Mouse (Mus musculus) monocyte, adult 5-6 weeks (primary cell): Measurements from ENCODE around the gene Slc6a9. TPM values are rescaled to one million over a fixed set of nuclear protein-coding genes. Genes with fewer than 3 reads are reported as not detected.

Experiments used
- ATAC-seq: fragments of 153-309, 156-312 bp; replicated peaks from 2 replicates; pipeline ENCODE4 v1.8.0; 2017; ENCODE audit warnings: mild to moderate bottlenecking; ENCODE audit not compliant: low TSS enrichment, insufficient number of reproducible peaks, severe bottlenecking, poor library complexity, low FRiP score
- total RNA-seq: library from RNA; stranded (forward); fragments of 200-1000, 200-491, 200-594 nt; gene quantifications from 3 replicates; pipeline ENCODE4 v1.2.3, GENCODE M21; 2017

Gene Slc6a9
- total RNA-seq, 1 experiment from 2014 or later: 2.8 TPM

GRCm38 (mm10) chr4:117836204-117836767 lies 2.0 kb downstream of the Slc6a9 start:
- ATAC-seq: peak; percentile 73

DNA sequence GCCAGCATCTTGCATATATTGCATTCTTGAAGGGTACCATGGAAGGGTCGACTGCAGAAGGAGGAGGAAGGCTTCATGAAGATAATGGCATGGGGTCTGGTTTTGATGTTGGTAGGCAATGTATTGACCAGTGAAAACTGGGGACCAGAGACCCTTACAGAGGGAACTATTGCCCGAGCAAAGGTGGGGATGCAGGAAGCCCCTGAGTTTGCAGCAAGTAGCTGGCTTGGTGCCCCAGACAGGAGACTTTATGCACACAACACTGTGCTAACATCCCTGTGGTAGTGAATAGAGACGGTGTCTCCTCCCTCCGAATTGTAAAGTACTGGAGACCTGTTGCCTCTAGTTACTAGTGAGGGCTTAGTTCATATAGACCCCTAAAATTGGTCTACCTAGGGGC lies 3.0 kb downstream of the Slc6a9 start:
- ATAC-seq: no peak

DNA sequence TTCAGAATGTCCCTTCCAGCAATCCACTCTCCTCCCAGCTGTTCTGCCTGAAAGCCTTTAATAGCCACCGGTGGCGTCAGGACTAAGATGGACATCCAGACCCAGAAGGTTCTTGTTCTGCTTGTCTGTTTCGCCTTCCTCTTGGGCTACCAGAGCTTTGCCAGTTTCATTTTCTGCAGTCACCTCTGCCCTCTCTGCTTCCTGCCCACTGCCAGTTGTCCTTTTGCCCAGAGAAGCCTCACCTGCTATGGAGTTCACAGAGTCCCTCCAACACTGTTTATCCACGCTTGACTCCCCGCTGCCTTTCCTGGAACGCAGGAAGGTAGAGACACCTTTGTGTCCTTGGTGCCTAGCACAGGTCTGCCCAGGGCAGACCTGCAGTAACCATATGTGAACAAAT lies 5.1 kb downstream of the Slc6a9 start:
- ATAC-seq: no peak

DNA sequence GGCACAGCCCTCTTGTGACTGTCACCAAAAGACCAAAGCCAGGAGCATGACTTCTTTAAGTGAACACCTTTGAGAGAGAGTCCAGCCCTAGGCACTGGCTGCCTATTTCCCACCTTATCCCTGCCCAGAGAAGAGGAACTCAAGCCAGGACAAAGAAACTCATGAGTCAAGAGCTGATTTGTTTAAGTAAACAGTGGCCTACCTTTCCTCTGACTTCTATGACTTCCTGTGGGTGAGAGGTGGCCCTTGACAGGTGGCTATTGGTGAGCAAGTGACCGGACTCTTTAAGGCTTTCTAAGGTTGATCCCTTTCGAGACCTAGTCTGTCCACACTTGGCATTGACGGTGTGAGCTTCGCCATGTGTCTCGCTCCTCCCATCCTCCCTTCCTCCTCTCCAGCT lies 6.5 kb downstream of the Slc6a9 start:
- ATAC-seq: no peak

GRCm38 (mm10) chr4:117841566-117841965 lies 7.3 kb downstream of the Slc6a9 start:
- no peak for ATAC-seq

DNA sequence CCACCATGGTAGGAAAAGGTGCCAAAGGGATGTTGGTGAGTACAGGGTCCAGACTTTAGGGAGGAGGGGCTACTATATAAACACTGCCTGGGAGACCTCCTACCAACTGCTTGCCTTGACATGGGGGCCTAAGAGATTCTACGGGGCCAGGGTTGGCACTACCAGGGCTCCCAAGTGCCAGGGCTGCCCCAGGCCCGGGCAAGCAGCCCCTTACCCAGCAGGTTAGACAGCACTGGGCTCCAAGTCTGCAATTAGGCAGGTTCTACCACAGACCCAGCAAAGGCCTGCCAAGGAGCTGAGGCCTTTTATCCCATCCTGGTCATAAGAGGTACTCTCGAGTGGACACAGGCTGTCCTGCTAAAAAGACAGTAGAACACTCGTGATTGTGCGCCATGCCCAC lies 8.8 kb downstream of the Slc6a9 start:
- no peak for ATAC-seq

- no peak for ATAC-seq
Observed at GRCm38 (mm10) chr4:117844467-117844866, 10.2 kb downstream of the Slc6a9 start.

- ATAC-seq: no peak
Observed at GRCm38 (mm10) chr4:117845316-117845715, 11.0 kb downstream of the Slc6a9 start.

DNA sequence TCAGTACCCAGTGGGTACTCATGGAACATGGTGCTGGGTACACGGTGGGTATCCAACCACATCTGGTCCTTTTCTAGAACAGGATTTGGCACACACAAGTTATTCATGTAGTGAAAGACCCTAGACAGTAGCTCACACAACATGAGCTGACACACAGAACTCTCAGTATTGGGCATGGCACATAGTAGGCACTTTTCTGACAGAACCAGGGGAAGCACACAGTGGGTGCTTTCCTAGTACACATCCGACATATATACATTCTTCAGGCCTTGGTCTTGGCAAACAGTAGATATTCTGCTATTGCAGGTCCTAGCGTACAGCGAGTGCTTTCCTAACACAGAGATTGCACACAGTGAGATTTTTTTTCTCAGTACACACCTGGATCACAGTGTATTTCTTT lies 12.0 kb downstream of the Slc6a9 start:
- no peak for ATAC-seq

DNA sequence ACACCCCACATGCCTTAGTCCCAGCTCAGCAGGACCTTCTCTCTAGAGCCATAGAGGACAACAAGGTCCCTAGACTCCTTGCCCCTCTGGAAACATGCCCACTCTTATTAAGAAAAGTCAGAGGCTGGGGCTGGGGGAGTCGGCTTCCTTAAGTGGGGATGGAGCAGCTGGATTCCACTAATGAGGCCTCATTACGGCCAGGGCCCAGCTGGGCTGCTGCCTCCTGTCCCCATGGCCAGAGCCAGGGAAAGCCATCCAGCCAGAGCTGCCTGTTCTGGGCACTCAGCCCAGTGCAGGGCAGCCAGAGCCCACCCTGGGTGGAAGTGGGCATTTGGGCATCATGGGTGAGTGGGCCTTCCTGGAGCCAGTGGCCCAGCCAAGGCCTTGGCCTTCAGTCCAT lies 12.7 kb downstream of the Slc6a9 start:
- no peak for ATAC-seq

GRCm38 (mm10) chr4:117849063-117849462 lies 14.8 kb downstream of the Slc6a9 start:
- ATAC-seq: no peak

GRCm38 (mm10) chr4:117849506-117849905 lies 15.2 kb downstream of the Slc6a9 start:
- no peak for ATAC-seq

GRCm38 (mm10) chr4:117850176-117850575 lies 15.9 kb downstream of the Slc6a9 start:
- no peak for ATAC-seq

DNA sequence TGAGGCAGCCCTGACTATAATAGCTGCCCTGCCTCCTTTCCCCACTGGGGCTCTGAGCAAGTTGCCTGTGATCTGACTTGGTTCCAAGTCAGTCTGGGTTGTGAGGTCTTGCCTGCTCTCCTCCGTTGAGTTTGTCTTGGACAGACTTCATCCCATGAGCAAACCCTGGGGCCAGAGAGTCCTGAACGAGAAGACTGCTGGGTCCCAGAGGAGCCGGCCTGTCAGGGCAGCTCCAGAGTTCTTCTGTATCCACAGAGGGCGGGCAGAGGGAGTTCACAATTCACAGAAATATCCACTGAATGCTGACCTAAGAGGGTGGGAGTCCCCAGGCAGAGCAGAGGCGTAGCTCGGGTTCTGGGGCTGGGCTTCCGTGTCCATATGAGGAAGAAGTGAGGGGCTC lies 16.6 kb downstream of the Slc6a9 start:
- no peak for ATAC-seq

- no peak for ATAC-seq
Observed at GRCm38 (mm10) chr4:117852152-117852868, 18.0 kb downstream of the Slc6a9 start.

GRCm38 (mm10) chr4:117855146-117855545 lies 20.8 kb downstream of the Slc6a9 start:
- ATAC-seq: no peak

DNA sequence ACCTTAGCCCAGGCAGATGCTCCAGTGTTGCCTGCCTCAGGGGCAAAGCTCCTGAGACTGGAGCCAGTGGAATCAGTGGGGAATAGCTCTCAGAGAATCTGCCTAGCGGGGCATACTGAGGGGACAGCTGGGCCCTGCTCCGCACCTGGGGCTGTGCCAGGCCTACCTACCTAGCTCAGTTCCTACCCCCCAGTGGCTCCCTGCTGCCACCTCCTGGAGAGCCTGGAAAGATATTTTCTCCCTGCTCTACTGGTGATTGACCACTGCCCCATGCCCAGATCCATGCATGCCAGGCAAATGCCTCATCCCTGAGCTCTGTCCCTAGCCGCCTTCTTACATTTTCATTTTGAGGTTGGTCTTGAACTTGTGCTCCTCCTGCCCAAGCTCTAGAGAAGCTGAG lies 24.5 kb downstream of the Slc6a9 start:
- ATAC-seq: no peak

DNA sequence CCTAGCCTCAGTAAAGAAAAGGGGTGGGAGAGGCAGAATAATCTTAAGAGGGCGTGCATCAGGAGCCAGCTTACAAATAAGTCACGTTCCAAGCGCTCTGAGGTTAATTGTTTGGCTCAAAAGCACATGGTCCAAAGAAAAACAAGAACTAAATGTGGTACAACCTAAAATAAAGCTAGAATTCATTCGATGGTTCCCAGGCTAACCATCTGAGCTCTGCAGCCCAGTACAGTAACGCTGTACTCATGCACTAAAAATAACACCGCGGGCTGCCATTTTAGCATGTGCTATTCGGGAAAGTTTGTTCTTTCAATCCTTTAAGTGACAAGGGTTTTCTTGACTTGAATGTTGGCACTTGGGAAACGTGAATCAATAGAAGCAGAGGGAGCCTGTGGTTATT lies 26.3 kb downstream of the Slc6a9 start:
- ATAC-seq: no peak

DNA sequence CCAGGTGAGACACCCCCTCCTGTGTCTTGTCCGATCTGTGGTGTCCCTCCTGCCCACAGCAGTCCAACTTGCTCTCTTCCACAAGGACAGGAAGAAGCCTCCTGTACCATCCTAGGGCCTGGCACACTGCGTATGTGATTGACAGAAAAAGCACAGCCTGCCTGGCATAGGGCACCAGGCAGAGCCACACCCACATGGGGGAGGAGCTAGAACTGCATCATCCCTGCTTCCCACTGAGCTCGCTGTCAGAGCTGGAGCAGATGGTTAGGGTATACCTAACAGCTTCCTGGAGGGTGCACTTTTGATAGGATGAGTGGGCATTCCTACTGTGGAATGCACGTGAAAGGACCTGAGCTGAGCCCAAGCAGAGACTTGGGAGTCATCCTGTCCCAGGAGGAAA lies 28.5 kb downstream of the Slc6a9 start:
- ATAC-seq: 0 out of 2 replicates have a peak, but pooled peaks have one; percentile 9

GRCm38 (mm10) chr4:117866083-117866482 lies 31.8 kb downstream of the Slc6a9 start:
- ATAC-seq: 0 out of 2 replicates have a peak, but pooled peaks have one; percentile 23
